Mouse (Mus musculus) Patski (cell line): Measurements from ENCODE around the gene Clip1. TPM values are rescaled to one million over a fixed set of nuclear protein-coding genes. Genes with fewer than 3 reads are reported as not detected.

Source experiments
- ATAC-seq: fragments of 100-300 bp; one replicate; pipeline ENCODE4 v1.8.0; 2021
- CTCF ChIA-PET: fragments of 350-600 bp; sonication (Branson Sonifier 250); formaldehyde crosslinking; loops from one replicate; lab custom pipeline; 2022; ENCODE audit warnings: inconsistent platforms; lab: Charles Lee
- POLR2A ChIA-PET: fragments of 350-600 bp; sonication (Branson Sonifier 250); formaldehyde crosslinking; loops from one replicate; lab custom pipeline; 2022; ENCODE audit warnings: antibody characterized with exemption, inconsistent platforms; lab: Charles Lee
- DNase-seq: peaks from one replicate; pipeline ENCODE4 v3.0.0-alpha.2; 2011; ENCODE audit warnings: low read depth, low spot score
- H3K27me3 ChIP-seq: fragments of 371-371 bp; one replicate; pipeline ENCODE4 v1.5.1; 2021
- CTCF ChIP-seq: fragments of 100-300 bp; IDR thresholded peaks from one replicate; pipeline ENCODE4 v1.5.1; 2021
- in situ Hi-C: fragments of 300-500 bp; cut with MboI; formaldehyde crosslinking; loops from 3 replicates; pipeline ENCODE4 v1.11.1; 2018; ENCODE audit warnings: low pct_unique_long_range_greater_than_20kb, mixed read lengths
- polyA plus RNA-seq: library from polyadenylated mRNA; unstranded; gene quantifications from one replicate; pipeline ENCODE4 v1.2.3, GENCODE M21; 2021

The Clip1 gene
- polyA plus RNA-seq, 1 experiment from 2014 or later, result 51.3 TPM

DNA sequence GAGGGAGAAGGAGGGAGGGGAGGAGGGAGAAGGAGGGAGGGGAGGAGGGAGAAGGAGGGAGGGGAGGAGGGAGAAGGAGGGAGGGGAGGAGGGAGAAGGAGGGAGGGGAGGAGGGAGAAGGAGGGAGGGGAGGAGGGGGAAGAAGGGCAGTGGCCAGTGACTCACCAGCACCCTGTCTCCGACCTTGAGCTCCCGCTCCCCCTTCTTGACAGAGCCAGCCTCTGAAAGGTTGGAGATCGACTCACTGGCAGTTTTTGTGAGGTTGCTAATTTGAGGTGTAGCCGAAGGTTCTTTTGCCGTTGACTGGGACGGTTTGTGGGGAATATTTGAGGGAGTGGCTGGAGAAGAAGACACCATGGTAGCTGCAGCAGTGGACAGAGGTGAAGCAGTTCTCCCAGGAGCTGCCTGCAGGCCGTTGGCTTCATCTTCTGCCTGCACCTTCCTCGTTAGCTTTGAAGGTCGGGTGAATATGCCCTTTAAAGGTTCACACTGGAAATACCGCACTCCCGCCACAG is 31.1 kb downstream of the Clip1 start:
- no peak for DNase-seq
- in situ Hi-C loops, result no loop called here
- no peaks in the 10 kb centered on the region for H3K27me3 ChIP-seq
- no peak for ATAC-seq
- CTCF ChIA-PET, result interaction anchor here (1.5 kb wide), 1 partner anchor 9 kb away, joined by 4 read pairs; no protein-coding TSS in a partner anchor
- POLR2A ChIA-PET, result no interaction called here
- no peak for TF ChIP-seq CTCF

DNA sequence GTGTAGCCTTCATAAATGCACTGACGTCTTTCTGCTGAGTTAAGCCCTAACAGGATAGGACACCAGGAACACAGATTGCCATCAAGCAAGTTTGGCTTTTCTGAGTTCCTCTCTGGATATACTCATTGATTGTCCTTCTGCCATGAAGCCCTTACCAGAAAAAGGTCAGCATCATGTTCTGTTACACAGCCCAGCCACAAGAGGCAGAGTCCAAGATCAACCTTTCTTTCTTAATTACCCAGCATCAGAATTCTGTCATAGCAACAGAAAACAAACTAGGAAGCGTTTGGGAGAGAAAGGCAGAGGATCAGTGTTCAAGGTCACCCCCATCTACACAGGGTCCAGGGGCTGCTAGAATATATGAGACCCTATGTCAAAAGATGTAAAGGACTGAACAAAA is 33.6 kb downstream of the Clip1 start:
- ChIA-PET CTCF (interaction anchor here (2.2 kb wide), 1 partner anchor 49 kb away, joined by 8 read pairs; no protein-coding TSS in a partner anchor), POLR2A (no interaction called here)
- in situ Hi-C loops, result no loop called here
- ATAC-seq (no peak), DNase-seq (no peak)
- H3K27me3 ChIP-seq, result no peaks in the 10 kb centered on the region
- TF ChIP-seq CTCF, result no peak

DNA sequence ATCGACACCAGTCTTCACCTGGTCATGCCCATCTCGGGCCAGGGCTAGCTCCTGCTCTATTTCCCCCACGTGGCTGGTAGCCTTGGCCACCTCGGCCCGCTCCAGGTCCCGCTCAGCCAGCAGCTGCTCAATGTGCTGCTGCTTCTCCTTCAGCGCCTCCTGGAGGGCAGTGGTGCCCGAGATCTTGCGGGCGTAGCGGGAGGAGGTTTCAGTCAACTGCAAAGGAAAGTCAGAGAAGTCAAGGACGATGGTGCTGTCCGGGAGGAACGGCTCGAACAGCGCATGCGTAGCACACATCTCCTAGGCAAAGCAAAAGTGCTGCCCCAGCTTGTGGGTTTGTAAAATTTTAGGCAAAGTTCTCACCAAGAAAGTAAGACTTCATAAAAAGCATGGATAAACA is 42.0 kb downstream of the Clip1 start:
- POLR2A ChIA-PET, result no interaction called here
- no peak for DNase-seq
- H3K27me3 ChIP-seq, result no peaks in the 10 kb centered on the region
- ATAC-seq, result no peak
- TF ChIP-seq CTCF, result no peak
- in situ Hi-C loops, result no loop called here
- CTCF ChIA-PET, result interaction anchor here (0.9 to 1.1 kb wide), 2 partner anchors 16 to 17 kb away, joined by 3 read pairs; no protein-coding TSS in a partner anchor

DNA sequence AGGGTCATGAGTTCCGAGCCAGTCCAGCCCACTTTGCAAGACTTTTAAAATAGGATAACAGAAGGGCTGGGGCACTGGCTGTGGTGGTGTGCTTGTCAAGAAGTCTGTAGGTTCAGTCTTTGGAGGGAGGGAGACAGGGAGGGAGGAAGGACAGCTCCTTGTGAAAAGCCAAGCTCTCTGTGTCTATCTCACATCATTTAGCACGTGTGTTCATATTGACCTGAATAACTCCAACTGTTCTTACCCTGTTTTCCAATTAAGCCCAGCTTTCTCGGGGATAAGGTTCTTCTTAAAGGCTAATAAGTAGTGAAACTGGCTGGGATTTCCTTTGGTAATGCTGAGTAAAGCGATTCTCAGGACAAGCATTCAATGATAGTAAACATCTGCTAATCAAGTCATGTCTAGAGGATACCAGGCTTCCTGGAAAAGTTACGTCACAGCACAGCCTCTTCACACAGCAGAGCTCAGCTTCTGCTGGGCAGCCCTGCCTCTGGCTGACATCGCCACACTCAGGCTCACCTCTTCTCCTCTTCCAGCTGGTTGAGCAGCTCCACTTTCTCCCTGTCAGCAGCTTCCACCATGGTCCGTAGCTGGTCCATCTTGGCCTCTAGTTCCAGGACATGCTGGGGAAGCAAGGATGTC is 43.0 kb downstream of the Clip1 start:
- no peaks in the 10 kb centered on the region for H3K27me3 ChIP-seq
- in situ Hi-C loops, result no loop called here
- no peak for TF ChIP-seq CTCF
- DNase-seq, result no peak
- POLR2A ChIA-PET, result no interaction called here
- CTCF ChIA-PET, result no interaction called here
- ATAC-seq, result no peak

- ATAC-seq, result no peak
- in situ Hi-C loops, result no loop called here
- no peak for TF ChIP-seq CTCF
- no peaks in the 10 kb centered on the region for H3K27me3 ChIP-seq
- CTCF ChIA-PET, result no interaction called here
- no peak for DNase-seq
- POLR2A ChIA-PET, result no interaction called here
Observed at GRCm38 (mm10) chr5:123640181-123640580, 44.2 kb downstream of the Clip1 start.

DNA sequence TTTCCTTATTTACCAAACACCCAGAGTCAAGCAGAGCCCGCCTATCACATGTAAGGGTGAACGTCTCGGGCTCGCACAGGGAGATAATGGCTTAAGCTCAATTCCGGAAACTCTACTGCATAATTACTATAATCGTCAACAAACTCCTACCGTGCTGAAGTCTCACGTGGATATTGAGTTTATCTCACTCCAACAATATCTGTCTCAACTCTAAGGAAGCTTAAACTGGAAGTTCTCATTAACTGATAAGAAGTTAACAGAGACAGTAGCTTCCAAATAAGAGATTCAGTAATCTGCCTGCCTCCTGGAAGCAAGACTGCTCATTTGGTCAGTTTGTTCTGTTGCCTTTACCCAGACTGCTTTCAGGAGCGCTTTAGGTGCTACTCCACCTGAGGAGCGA is 53.2 kb downstream of the Clip1 start:
- ATAC-seq, result no peak
- POLR2A ChIA-PET, result interaction anchor here (0.8 kb wide), 1 partner anchor 53 kb away, joined by 3 read pairs; the partner anchor contains the start of gene Clip1
- in situ Hi-C loops, result no loop called here
- H3K27me3 ChIP-seq, result no peaks in the 10 kb centered on the region
- CTCF ChIA-PET, result interaction anchor here (1.2 to 2.8 kb wide), 4 partner anchors 21 to 80 kb away, joined by 3 to 9 read pairs (median 4); no protein-coding TSS in a partner anchor
- DNase-seq, result no peak
- no peak for TF ChIP-seq CTCF

DNA sequence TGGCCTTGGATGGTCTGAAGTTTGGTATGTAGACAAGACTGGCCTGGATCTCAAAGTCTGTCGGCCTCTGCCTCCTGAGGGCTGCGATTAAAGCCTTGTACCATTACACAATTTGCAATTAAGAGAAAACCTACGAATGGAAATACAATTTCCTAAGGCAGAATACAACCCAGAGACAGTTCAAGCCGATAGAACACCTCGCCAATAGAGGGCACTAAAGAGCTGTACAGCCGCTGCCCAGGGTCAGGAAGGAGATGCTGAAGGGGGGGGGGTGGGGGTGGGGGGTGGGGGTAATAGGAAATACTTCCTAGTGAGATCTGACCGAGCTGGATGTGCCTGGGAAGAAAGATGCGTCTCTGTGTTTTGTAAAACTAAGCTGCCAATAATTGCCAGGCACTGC is 57.8 kb downstream of the Clip1 start:
- TF ChIP-seq CTCF, result peak; percentile 66
- no peaks in the 10 kb centered on the region for H3K27me3 ChIP-seq
- DNase-seq, result peak; percentile 20
- ChIA-PET CTCF (interaction anchor here (0.7 to 7.1 kb wide), 17 partner anchors 9 to 294 kb away, joined by 3 to 30 read pairs (median 4); no protein-coding TSS in a partner anchor), POLR2A (interaction anchor here (0.6 to 1.2 kb wide), 2 partner anchors 72 to 119 kb away, joined by 3 read pairs; no protein-coding TSS in a partner anchor)
- in situ Hi-C loops, result loop anchor here (5.0 kb wide), 2 partner anchors 71 to 286 kb away; no protein-coding TSS in a partner anchor
- ATAC-seq, result no peak

DNA sequence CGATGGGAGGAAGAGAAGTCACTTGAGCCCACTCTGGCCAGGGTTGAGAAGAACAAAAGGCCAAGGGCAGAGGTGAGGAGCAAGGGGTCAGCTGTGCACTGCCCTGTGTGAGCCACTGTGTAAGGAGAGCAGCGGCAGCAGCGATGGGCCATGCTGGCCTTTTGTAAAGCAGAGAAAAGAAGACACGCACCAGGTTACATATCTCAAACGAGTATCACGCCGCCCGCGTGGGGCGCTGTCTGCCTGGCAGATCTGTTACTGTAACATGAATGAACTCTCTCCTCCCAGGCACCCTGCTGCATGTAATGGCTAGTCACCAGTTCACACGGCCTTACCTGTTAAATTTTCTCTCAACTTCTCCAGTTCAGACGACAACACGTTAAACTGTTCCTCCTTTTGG is 62.0 kb downstream of the Clip1 start:
- DNase-seq, result no peak
- in situ Hi-C loops, result no loop called here
- no peak for TF ChIP-seq CTCF
- ChIA-PET CTCF (interaction anchor here (1.0 to 2.5 kb wide), 4 partner anchors 8 to 82 kb away, joined by 3 to 7 read pairs (median 4); no protein-coding TSS in a partner anchor), POLR2A (no interaction called here)
- ATAC-seq, result no peak
- H3K27me3 ChIP-seq, result no peaks in the 10 kb centered on the region

DNA sequence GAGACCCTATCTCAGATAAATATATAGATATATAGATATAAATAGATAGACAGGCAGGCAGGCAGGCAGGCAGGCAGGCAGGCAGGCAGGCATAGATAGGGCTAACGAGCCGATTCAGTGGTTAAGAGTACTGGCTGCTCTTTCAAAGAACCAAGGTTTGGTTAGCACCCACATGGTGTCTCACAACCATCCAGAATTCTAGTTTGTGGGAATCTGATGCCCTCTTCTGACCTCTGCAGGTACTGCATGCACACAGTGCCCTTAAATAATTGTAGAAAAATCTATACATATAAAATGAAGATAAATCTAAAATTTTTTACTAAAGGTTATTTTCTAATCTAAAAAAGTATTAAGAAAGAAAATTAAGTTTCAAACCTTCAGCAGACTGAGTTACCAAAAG is 65.9 kb downstream of the Clip1 start:
- peak; percentile 71 for TF ChIP-seq CTCF
- POLR2A ChIA-PET, result no interaction called here
- DNase-seq (peak; percentile 4), ATAC-seq (no peak)
- CTCF ChIA-PET, result interaction anchor here (2.1 kb wide), 1 partner anchor 9 kb away, joined by 10 read pairs; no protein-coding TSS in a partner anchor
- in situ Hi-C loops, result no loop called here
- no peaks in the 10 kb centered on the region for H3K27me3 ChIP-seq

DNA sequence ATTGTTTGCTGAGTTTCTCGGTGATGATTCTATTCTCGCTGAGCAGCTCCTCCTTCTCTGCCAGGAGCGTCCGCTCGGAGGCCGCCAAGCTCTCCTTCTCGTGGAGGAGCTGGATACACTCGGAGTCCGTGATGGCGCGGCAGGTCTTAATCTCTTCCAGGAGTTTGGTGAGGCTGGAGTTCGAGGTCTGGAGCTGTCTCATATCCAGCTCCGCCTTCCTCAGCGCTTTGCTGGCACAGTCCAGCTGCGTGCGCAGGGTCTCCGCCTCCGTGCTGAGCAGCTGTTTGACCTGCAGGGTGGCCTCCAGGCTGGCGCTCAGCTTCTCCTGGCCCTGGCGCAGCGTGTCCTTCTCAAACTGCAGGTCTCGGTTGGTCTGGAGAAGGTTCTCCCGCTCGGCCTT is 70.2 kb downstream of the Clip1 start:
- no peaks in the 10 kb centered on the region for H3K27me3 ChIP-seq
- ATAC-seq (no peak), DNase-seq (no peak)
- ChIA-PET POLR2A (interaction anchor here (0.6 kb wide), 1 partner anchor 8 kb away, joined by 3 read pairs; no protein-coding TSS in a partner anchor), CTCF (interaction anchor here (1.3 to 1.7 kb wide), 2 partner anchors 9 to 13 kb away, joined by 6 to 7 read pairs; no protein-coding TSS in a partner anchor)
- in situ Hi-C loops, result no loop called here
- no peak for TF ChIP-seq CTCF

- peak; percentile 95 for TF ChIP-seq CTCF
- DNase-seq (peak; percentile 20), ATAC-seq (peak; percentile 68)
- H3K27me3 ChIP-seq, result no peaks in the 10 kb centered on the region
- ChIA-PET CTCF (interaction anchor here (0.6 to 2.7 kb wide), 16 partner anchors 9 to 296 kb away, joined by 3 to 12 read pairs (median 4); no protein-coding TSS in a partner anchor), POLR2A (no interaction called here)
- in situ Hi-C loops, result no loop called here
Observed at GRCm38 (mm10) chr5:123609843-123610242, 74.6 kb downstream of the Clip1 start.
